Mouse (Mus musculus) embryonic facial prominence, embryonic 10.5 days (tissue): ENCODE results near the gene Smpdl3b. TPM values are rescaled to one million over a fixed set of nuclear protein-coding genes. Genes with fewer than 3 reads are reported as not detected.
"Not testable (repeated sequence)": the region's sequence is repeated elsewhere in the genome, so short reads cannot be mapped to it uniquely, and the experiment has no call there.

Experiments used
- DNase-seq: peaks from one replicate; pipeline ENCODE4 v3.0.0-alpha.2; 2017; ENCODE audit warnings: low spot score
- H3K27ac ChIP-seq: fragments of 300-500 bp; sonication (generic); replicated peaks from 2 replicates; pipeline ENCODE4 v1.5.1; 2016; ENCODE audit warnings: mild to moderate bottlenecking
- H3K27me3 ChIP-seq: fragments of 300-500 bp; sonication (generic); replicated peaks from 2 replicates; pipeline ENCODE4 v1.6.1; 2016; ENCODE audit warnings: low read depth, mild to moderate bottlenecking; ENCODE audit not compliant: poor library complexity, severe bottlenecking
- H3K36me3 ChIP-seq: fragments of 300-500 bp; sonication (generic); replicated peaks from 2 replicates; pipeline ENCODE4 v1.6.1; 2016; ENCODE audit warnings: mild to moderate bottlenecking, moderate library complexity
- H3K4me1 ChIP-seq: fragments of 300-500 bp; sonication (generic); 2 replicates; pipeline ENCODE4 v1.6.1; 2016
- H3K4me3 ChIP-seq: fragments of 300-500 bp; sonication (generic); 2 replicates; pipeline ENCODE4 v1.5.1; 2016; ENCODE audit warnings: mild to moderate bottlenecking, moderate library complexity
- H3K9me3 ChIP-seq: fragments of 300-500 bp; sonication (generic); 2 replicates; pipeline ENCODE4 v1.6.1; 2016; ENCODE audit warnings: mild to moderate bottlenecking
- WGBS: fragments of 180-500 bp; shearing (Covaris S2); methylation state at CpG from one replicate; pipeline ENCODE4 v1.1.7; 2016; 5-methylcytosine and 5-hydroxymethylcytosine counted together
- polyA plus RNA-seq: library from polyadenylated mRNA; unstranded; fragments of >200 nt; fragmentation: Nextera tagmentation; extraction: Ambion mirVana; gene quantifications from 2 replicates; pipeline ENCODE4 v1.2.1, GENCODE M21; 2016

The Smpdl3b gene
- polyA plus RNA-seq, 1 experiment from 2014 or later, result 4.4 TPM

GRCm38 (mm10) chr4:132797461-132797860 lies 40.4 kb upstream of the Smpdl3b start:
- Histone ChIP-seq H3K27ac (no peak overlapping the region), H3K4me1 (peaks cover 14% of the 10 kb centered on the region), H3K4me3 (no peak overlapping the region), H3K9me3 (no peaks in the 10 kb centered on the region), H3K36me3 (no peaks in the 10 kb centered on the region), H3K27me3 (peaks cover 42% of the 10 kb centered on the region)
- WGBS, result 89% methylated on average over 1 of the region's 1 CpGs
- DNase-seq, result no peak

- Histone ChIP-seq H3K27me3 (peaks cover 42% of the 10 kb centered on the region), H3K27ac (no peak within 1 kb of the TSS), H3K9me3 (no peaks in the 10 kb centered on the region), H3K4me1 (peaks cover 14% of the 10 kb centered on the region), H3K4me3 (peak within 1 kb of the TSS; percentile 54), H3K36me3 (no peaks in the 10 kb centered on the region)
- 3% methylated on average over 21 of the region's 21 CpGs for WGBS
- DNase-seq, result peak; percentile 78
Observed at GRCm38 (mm10) chr4:132796196-132796886, 39.3 kb upstream of the Smpdl3b start, which contains the start of gene Themis2. Themis2 (minus strand) TSS chr4:132796387.

- WGBS, result 60% methylated on average over 7 of the region's 7 CpGs
- Histone ChIP-seq H3K9me3 (no peaks in the 10 kb centered on the region), H3K4me3 (0 out of 2 replicates have a peak overlapping the region, but pooled peaks have one; percentile 54), H3K27me3 (peaks cover 42% of the 10 kb centered on the region), H3K36me3 (no peaks in the 10 kb centered on the region), H3K27ac (no peak overlapping the region), H3K4me1 (peaks cover 14% of the 10 kb centered on the region)
- DNase-seq, result no peak
Observed at GRCm38 (mm10) chr4:132795171-132795570, 38.1 kb upstream of the Smpdl3b start.

- no peak overlapping the region for H3K4me3 ChIP-seq
- no peaks in the 10 kb centered on the region for H3K36me3 ChIP-seq
- peaks cover 14% of the 10 kb centered on the region for H3K4me1 ChIP-seq
- WGBS, result 79% methylated on average over 8 of the region's 8 CpGs
- peaks cover 42% of the 10 kb centered on the region for H3K27me3 ChIP-seq
- H3K9me3 ChIP-seq, result no peaks in the 10 kb centered on the region
- no peak overlapping the region for H3K27ac ChIP-seq
- no peak for DNase-seq
Observed at GRCm38 (mm10) chr4:132794760-132795159, 37.7 kb upstream of the Smpdl3b start.

- DNase-seq, result no peak
- H3K9me3 ChIP-seq, result no peaks in the 10 kb centered on the region
- H3K4me3 ChIP-seq, result no peak overlapping the region
- no peak overlapping the region for H3K27ac ChIP-seq
- no peaks in the 10 kb centered on the region for H3K36me3 ChIP-seq
- H3K4me1 ChIP-seq, result peaks cover 14% of the 10 kb centered on the region
- 72% methylated on average over 9 of the region's 9 CpGs for WGBS
- peaks cover 42% of the 10 kb centered on the region for H3K27me3 ChIP-seq
Observed at GRCm38 (mm10) chr4:132794028-132794427, 37.0 kb upstream of the Smpdl3b start.

GRCm38 (mm10) chr4:132793322-132794004 lies 36.4 kb upstream of the Smpdl3b start:
- Histone ChIP-seq H3K4me1 (peaks cover 14% of the 10 kb centered on the region), H3K27me3 (peaks cover 42% of the 10 kb centered on the region)
- not testable (repeated sequence) for H3K9me3 ChIP-seq, H3K36me3 ChIP-seq, H3K27ac ChIP-seq, H3K4me3 ChIP-seq, DNase-seq
- 88% methylated on average over 9 of the region's 9 CpGs for WGBS

GRCm38 (mm10) chr4:132789731-132790130 lies 32.7 kb upstream of the Smpdl3b start:
- H3K27me3 ChIP-seq, result peaks cover 12% of the 10 kb centered on the region
- H3K9me3 ChIP-seq, result no peaks in the 10 kb centered on the region
- H3K4me1 ChIP-seq, result peaks cover 3% of the 10 kb centered on the region; the same call in 1 of the 2 replicates
- no peak overlapping the region for H3K4me3 ChIP-seq
- 92% methylated on average over 8 of the region's 8 CpGs for WGBS
- no peak for DNase-seq
- no peaks in the 10 kb centered on the region for H3K36me3 ChIP-seq
- no peak overlapping the region for H3K27ac ChIP-seq

- no peaks in the 10 kb centered on the region for H3K4me1 ChIP-seq
- H3K27ac ChIP-seq, result no peak overlapping the region
- H3K27me3 ChIP-seq, result no peaks in the 10 kb centered on the region
- no peaks in the 10 kb centered on the region for H3K9me3 ChIP-seq
- DNase-seq, result no peak
- no peak overlapping the region for H3K4me3 ChIP-seq
- H3K36me3 ChIP-seq, result peaks cover 6% of the 10 kb centered on the region; the same call in 1 of the 2 replicates
- 91% methylated on average over 13 of the region's 13 CpGs for WGBS
Observed at GRCm38 (mm10) chr4:132785228-132785627, 28.2 kb upstream of the Smpdl3b start.

- Histone ChIP-seq H3K27me3 (no peaks in the 10 kb centered on the region), H3K36me3 (peaks cover 21% of the 10 kb centered on the region), H3K4me3 (no peak overlapping the region), H3K9me3 (no peaks in the 10 kb centered on the region), H3K4me1 (no peaks in the 10 kb centered on the region), H3K27ac (no peak overlapping the region)
- WGBS, result 94% methylated on average over 2 of the region's 2 CpGs
- DNase-seq, result no peak
Observed at GRCm38 (mm10) chr4:132783732-132784131, 26.7 kb upstream of the Smpdl3b start.

- H3K27ac ChIP-seq, result no peak overlapping the region
- H3K4me3 ChIP-seq, result no peak overlapping the region
- H3K9me3 ChIP-seq, result no peaks in the 10 kb centered on the region
- H3K4me1 ChIP-seq, result no peaks in the 10 kb centered on the region
- H3K27me3 ChIP-seq, result no peaks in the 10 kb centered on the region
- 90% methylated on average over 4 of the region's 4 CpGs for WGBS
- no peak for DNase-seq
- peaks cover 55% of the 10 kb centered on the region for H3K36me3 ChIP-seq
Observed at GRCm38 (mm10) chr4:132780288-132780687, 23.2 kb upstream of the Smpdl3b start.

- H3K27ac ChIP-seq, result no peak overlapping the region
- no peak for DNase-seq
- H3K36me3 ChIP-seq, result peaks cover 71% of the 10 kb centered on the region
Observed at GRCm38 (mm10) chr4:132778562-132779201, 21.6 kb upstream of the Smpdl3b start.

GRCm38 (mm10) chr4:132776764-132777163 lies 19.7 kb upstream of the Smpdl3b start:
- H3K4me3 ChIP-seq, result no peak overlapping the region
- WGBS, result 88% methylated on average over 5 of the region's 5 CpGs
- H3K27me3 ChIP-seq, result no peaks in the 10 kb centered on the region
- peaks cover 90% of the 10 kb centered on the region for H3K36me3 ChIP-seq
- H3K27ac ChIP-seq, result no peak overlapping the region
- no peaks in the 10 kb centered on the region for H3K9me3 ChIP-seq
- H3K4me1 ChIP-seq, result no peaks in the 10 kb centered on the region
- peak; percentile 55 for DNase-seq

More at GRCm38 (mm10) chr4:132778562-132779201, 21.6 kb upstream of the Smpdl3b start:
- WGBS, result 95% methylated on average over 6 of the region's 6 CpGs
- H3K27me3 ChIP-seq, result no peaks in the 10 kb centered on the region
- no peaks in the 10 kb centered on the region for H3K4me1 ChIP-seq
- H3K9me3 ChIP-seq, result no peaks in the 10 kb centered on the region
- H3K4me3 ChIP-seq, result no peak overlapping the region
